Mouse (Mus musculus) ES-E14 (cell line): Measurements from ENCODE around the gene Banf1. TPM values are rescaled to one million over a fixed set of nuclear protein-coding genes. Genes with fewer than 3 reads are reported as not detected.
"Not testable (repeated sequence)": the region's sequence is repeated elsewhere in the genome, so short reads cannot be mapped to it uniquely, and the experiment has no call there.

Source experiments
- DNase-seq: peaks from one replicate; pipeline ENCODE4 v3.0.0-alpha.2; 2013; ENCODE audit warnings: low read depth, low spot score
- H3K27ac ChIP-seq: 2 replicates; pipeline ENCODE4 v1.5.1; 2012; ENCODE audit warnings: low read depth, mild to moderate bottlenecking, low read length, moderate library complexity, mixed read lengths; ENCODE audit not compliant: poor library complexity, insufficient read depth, severe bottlenecking
- H3K36me3 ChIP-seq: 2 replicates; pipeline ENCODE4 v1.6.1; 2012; ENCODE audit warnings: mild to moderate bottlenecking, low read length, moderate library complexity, mixed read lengths; ENCODE audit not compliant: control insufficient read depth, poor library complexity, insufficient read depth, severe bottlenecking
- H3K4me1 ChIP-seq, 2 experiments: fragments of 150-350 bp in 1 of 2; sonication (generic) in 1 of 2; 2 replicates each; pipeline ENCODE4 v1.6.1; 2012; ENCODE audit warnings: low read length in 2 of 2, mild to moderate bottlenecking in 1 of 2, mixed read lengths in 1 of 2; ENCODE audit not compliant: control insufficient read depth in 2 of 2, insufficient read depth in 2 of 2, poor library complexity in 1 of 2
- H3K4me3 ChIP-seq, 2 experiments: fragments of 150-350 bp in 1 of 2; sonication (generic) in 1 of 2; 2 replicates each; pipeline ENCODE4 v1.5.1; 2012; ENCODE audit warnings: low read length in 2 of 2, low read depth in 1 of 2, mild to moderate bottlenecking in 1 of 2, mixed read lengths in 1 of 2; ENCODE audit not compliant: insufficient read depth in 1 of 2, poor library complexity in 1 of 2, severe bottlenecking in 1 of 2
- H3K9ac ChIP-seq: 2 replicates; pipeline ENCODE4 v1.6.1; 2012; ENCODE audit warnings: low read depth, mild to moderate bottlenecking, low read length, mixed read lengths; ENCODE audit not compliant: poor library complexity, insufficient read depth, severe bottlenecking
- H3K9me3 ChIP-seq: fragments of 150-350 bp; sonication (generic); 2 replicates; pipeline ENCODE4 v1.6.1; 2012; ENCODE audit warnings: low read depth, mild to moderate bottlenecking, low read length; ENCODE audit not compliant: control insufficient read depth, insufficient read depth
- CHD2 ChIP-seq: IDR thresholded peaks from 2 replicates; pipeline ENCODE4 v1.6.1; 2014; ENCODE audit warnings: mild to moderate bottlenecking, low read depth, low read length, inconsistent platforms
- HCFC1 ChIP-seq: IDR thresholded peaks from 2 replicates; pipeline ENCODE4 v1.6.1; 2012; ENCODE audit warnings: low read length, inconsistent platforms, borderline replicate concordance; ENCODE audit not compliant: insufficient read depth
- MAFK ChIP-seq: IDR thresholded peaks from 2 replicates; pipeline ENCODE4 v1.6.1; 2014; ENCODE audit warnings: mild to moderate bottlenecking, low read depth, low read length, inconsistent platforms; ENCODE audit not compliant: insufficient read depth
- ZC3H11A ChIP-seq: IDR thresholded peaks from 2 replicates; pipeline ENCODE4 v1.6.1; 2012; ENCODE audit warnings: low read depth, mild to moderate bottlenecking, inconsistent platforms, low read length, borderline replicate concordance
- ZNF384 ChIP-seq: IDR thresholded peaks from 2 replicates; pipeline ENCODE4 v1.6.1; 2012; ENCODE audit warnings: low read depth, low read length, inconsistent platforms
- in situ Hi-C, 2 experiments: fragments of 600-800 bp; cut with MboI; formaldehyde crosslinking; loops; one replicate each; pipeline ENCODE4 v1.15.1; 2025; ENCODE audit warnings: low sequenced_read_pairs in 2 of 2, inconsistent platforms in 1 of 2; ENCODE audit not compliant: unreplicated experiment in 2 of 2
- total RNA-seq: library from RNA; depleted of rRNA; stranded (reverse); fragments of 300-350 nt; gene quantifications from 2 replicates; pipeline ENCODE4 v1.2.3, GENCODE M21; 2012

The Banf1 gene
- total RNA-seq, 1 experiment = 213 TPM

GRCm38 (mm10) chr19:5365751-5366150 lies 1.2 kb downstream of the Banf1 start:
- Histone ChIP-seq H3K36me3 (peaks cover 32% of the 10 kb centered on the region), H3K9me3 (no peaks in the 10 kb centered on the region), H3K9ac (peak overlapping the region; percentile 98), H3K4me1 (peaks cover 0 to 27% of the 10 kb centered on the region in 2 experiments; a peak in 3 of 4 replicates), H3K27ac (peak overlapping the region; percentile 99), H3K4me3 (peak overlapping the region; percentile 92 to 100)
- no peak for TF ChIP-seq ZC3H11A
- TF ChIP-seq CHD2 = no peak
- peak; percentile 66; the same call in 1 of the 2 replicates for TF ChIP-seq ZNF384
- in situ Hi-C loops = no loop called here
- DNase-seq = no peak

GRCm38 (mm10) chr19:5364124-5364523 lies 2.8 kb downstream of the Banf1 start:
- H3K9me3 ChIP-seq = no peaks in the 10 kb centered on the region
- peak overlapping the region; percentile 19; the same call in 1 of the 2 replicates for H3K9ac ChIP-seq
- peaks cover 21% of the 10 kb centered on the region for H3K36me3 ChIP-seq
- H3K4me1 ChIP-seq = peaks cover 0 to 27% of the 10 kb centered on the region in 2 experiments; a peak in 3 of 4 replicates
- H3K4me3 ChIP-seq = no peak overlapping the region
- TF ChIP-seq HCFC1 = no peak
- TF ChIP-seq MAFK = no peak
- TF ChIP-seq ZC3H11A = no peak
- TF ChIP-seq CHD2 = no peak
- no peak for TF ChIP-seq ZNF384
- no peak overlapping the region for H3K27ac ChIP-seq
- DNase-seq = no peak
- in situ Hi-C loops = no loop called here

- Histone ChIP-seq H3K4me1 (peaks cover 0 to 22% of the 10 kb centered on the region in 2 experiments; a peak in 2 of 4 replicates), H3K4me3 (no peak overlapping the region), H3K9me3 (no peaks in the 10 kb centered on the region), H3K36me3 (peaks cover 12% of the 10 kb centered on the region; the same call in 1 of the 2 replicates), H3K9ac (no peak overlapping the region; the same call in 1 of the 2 replicates), H3K27ac (peak overlapping the region; percentile 84)
- no peak for DNase-seq
- TF ChIP-seq ZNF384 (no peak), CHD2 (no peak), ZC3H11A (no peak), MAFK (no peak), HCFC1 (no peak)
- in situ Hi-C loops = no loop called here
These were observed 4.8 kb downstream of the Banf1 start for GRCm38 (mm10) chr19:5362186-5362585.

- no peak for TF ChIP-seq MAFK
- no peak for TF ChIP-seq ZC3H11A
- TF ChIP-seq CHD2 = no peak
- no peak for TF ChIP-seq HCFC1
- no peak for TF ChIP-seq ZNF384
- Histone ChIP-seq H3K9me3 (no peaks in the 10 kb centered on the region), H3K27ac (no peak overlapping the region), H3K36me3 (no peaks in the 10 kb centered on the region), H3K9ac (no peak overlapping the region), H3K4me3 (no peak overlapping the region), H3K4me1 (peaks cover 0 to 2% of the 10 kb centered on the region in 2 experiments; a peak in 1 of 4 replicates)
- DNase-seq = no peak
- in situ Hi-C loops = no loop called here
These were observed 10.9 kb downstream of the Banf1 start for GRCm38 (mm10) chr19:5356080-5356479.

- in situ Hi-C loops = no loop called here
- Histone ChIP-seq H3K9me3 (no peaks in the 10 kb centered on the region), H3K36me3 (no peaks in the 10 kb centered on the region), H3K4me1 (no peaks in the 10 kb centered on the region), H3K27ac (no peak overlapping the region), H3K9ac (no peak overlapping the region), H3K4me3 (no peak overlapping the region)
- no peak for DNase-seq
- no peak for TF ChIP-seq CHD2
- TF ChIP-seq HCFC1 = no peak
- TF ChIP-seq MAFK = no peak
- TF ChIP-seq ZC3H11A = no peak
- no peak for TF ChIP-seq ZNF384
These were observed 13.4 kb downstream of the Banf1 start for GRCm38 (mm10) chr19:5353609-5354008.

GRCm38 (mm10) chr19:5349502-5349873 lies 17.5 kb downstream of the Banf1 start, which contains the start of gene Cst6:
TSS of gene Cst6 (minus strand) at chr19:5349574.
- Histone ChIP-seq H3K9ac (peak within 1 kb of the TSS; percentile 39; the same call in 1 of the 2 replicates), H3K4me3 (peak within 1 kb of the TSS; percentile 55 to 62)
- H3K9me3 ChIP-seq, H3K36me3 ChIP-seq, H3K4me1 ChIP-seq, DNase-seq, H3K27ac ChIP-seq, in situ Hi-C loops: not testable (repeated sequence)
